Mouse (Mus musculus) heart, postnatal 36 days (tissue): ENCODE measurements at regions not wholly inside any gene's neighbourhood (a gene's known extent, or its start where the extent isn't known, plus 50 kb on each side); places are given as distances from the start of the nearest gene placed in this dataset.
A peak's percentile ranks its signal among the peaks of the same experiment; 100 is the strongest.

Experiments
- DNase-seq, 2 experiments: peaks; one replicate each; pipeline ENCODE4 v3.0.0; 2021 to 2022
- intact Hi-C: fragments of 180-260 bp; cut with DNase I; formaldehyde crosslinking; loops from one replicate; pipeline ENCODE4 v1.15.1; 2025

DNA sequence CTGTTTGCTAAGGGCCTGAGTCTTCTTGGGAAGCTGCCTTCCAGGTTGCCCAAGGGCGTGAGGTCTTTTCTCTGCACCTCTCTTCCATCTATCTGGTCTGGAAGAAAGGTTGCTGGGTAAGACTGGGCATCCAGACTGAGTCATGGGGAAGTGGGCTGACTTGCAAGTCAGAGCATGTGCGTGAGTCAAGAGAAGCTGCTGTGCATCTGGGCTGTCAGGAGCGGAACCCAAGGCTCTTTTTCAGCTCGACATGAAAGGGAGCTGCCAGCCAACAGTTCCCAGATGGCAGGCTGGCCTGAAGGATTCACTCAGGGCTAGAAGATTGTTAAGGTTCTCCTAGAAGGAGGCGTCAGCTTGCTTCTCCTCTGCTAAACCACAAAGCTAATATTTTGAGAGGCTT, 129.3 kb upstream of the Lrig1 start:
- intact Hi-C loops = no loop called here
- DNase-seq = no peak

DNA sequence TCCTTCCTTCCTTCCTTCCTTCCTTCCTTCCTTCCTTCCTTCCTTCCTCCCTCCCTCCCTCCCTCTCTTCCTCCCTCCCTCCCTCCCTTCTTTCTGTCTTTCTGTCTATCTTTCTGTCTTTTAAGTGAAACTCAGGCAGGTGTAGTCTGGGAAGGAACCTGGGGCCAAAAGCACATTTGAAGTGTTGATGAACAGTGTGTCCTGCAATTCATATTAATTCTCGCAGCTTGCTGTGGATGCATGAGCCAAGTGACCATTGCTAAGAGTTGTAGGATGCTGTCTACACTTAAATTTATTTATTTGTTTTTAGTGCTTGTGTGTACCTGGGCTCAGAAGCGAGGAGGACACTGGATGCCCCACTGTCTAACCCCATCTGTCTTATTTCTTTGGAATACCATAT, 126.7 kb upstream of the Lrig1 start:
- intact Hi-C loops = no loop called here
- no peak for DNase-seq

DNA sequence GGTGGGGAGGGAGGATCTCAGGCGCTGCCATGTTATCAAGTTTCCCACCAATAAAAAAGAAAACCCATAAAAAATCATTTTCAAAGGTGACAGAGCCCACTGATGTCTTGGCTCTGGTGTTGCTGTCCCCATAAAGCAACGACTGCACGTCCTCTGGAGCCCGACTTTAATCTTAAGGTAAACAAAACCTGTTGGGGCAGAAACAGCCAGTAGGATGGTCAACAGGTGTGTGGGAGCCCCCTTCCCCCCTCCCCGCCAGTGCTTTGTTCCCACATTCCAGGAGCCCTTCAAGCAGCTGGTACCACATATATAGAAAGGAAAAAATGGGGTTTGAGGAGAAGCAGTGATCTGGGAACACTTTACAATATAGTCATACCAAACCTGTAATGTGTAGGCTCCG, 118.3 kb upstream of the Lrig1 start:
- intact Hi-C loops = no loop called here
- DNase-seq = no peak

DNA sequence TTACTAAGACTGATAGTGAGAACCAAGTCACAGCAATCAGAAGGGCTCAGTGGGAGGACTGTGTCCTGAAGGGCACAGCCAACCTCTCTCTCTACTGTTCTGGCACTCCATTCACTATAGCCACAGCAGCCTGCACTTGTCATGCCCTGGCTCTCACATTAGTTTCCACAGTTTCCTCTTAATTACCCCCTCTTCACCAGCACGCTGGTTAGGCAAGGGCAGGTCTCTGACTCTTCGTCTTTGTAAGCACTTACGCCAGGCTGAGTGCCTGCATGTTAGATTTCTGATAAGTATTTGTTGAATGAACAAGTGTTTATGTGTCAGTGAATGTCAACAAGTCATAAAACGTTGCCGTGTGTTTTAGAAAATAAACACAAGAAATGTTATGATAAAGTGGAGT, 116.2 kb upstream of the Lrig1 start:
- no peak for DNase-seq

DNA sequence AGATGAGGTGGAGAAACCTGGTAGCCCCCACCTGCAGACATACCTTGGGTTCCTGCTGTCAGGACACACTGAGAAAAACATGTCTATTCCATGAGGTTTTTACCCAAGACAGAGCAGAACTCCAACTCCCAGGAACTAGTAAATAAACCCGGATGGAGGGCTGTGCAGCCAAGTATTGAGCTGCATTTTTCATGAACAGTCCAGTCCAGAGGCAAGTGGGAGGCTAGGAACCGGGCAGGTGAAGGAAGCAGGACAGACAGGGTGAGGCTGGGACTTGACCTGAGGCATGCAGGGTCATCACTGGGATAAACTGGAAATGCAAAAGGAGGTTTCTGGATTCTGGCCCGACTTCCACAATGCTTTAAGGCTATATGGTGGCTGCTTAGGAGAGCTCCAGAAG, 114.8 kb upstream of the Lrig1 start:
- no peak for DNase-seq
- intact Hi-C loops = no loop called here

More for the DNA sequence above, 116.2 kb upstream of the Lrig1 start:
- intact Hi-C loops = no loop called here

DNA sequence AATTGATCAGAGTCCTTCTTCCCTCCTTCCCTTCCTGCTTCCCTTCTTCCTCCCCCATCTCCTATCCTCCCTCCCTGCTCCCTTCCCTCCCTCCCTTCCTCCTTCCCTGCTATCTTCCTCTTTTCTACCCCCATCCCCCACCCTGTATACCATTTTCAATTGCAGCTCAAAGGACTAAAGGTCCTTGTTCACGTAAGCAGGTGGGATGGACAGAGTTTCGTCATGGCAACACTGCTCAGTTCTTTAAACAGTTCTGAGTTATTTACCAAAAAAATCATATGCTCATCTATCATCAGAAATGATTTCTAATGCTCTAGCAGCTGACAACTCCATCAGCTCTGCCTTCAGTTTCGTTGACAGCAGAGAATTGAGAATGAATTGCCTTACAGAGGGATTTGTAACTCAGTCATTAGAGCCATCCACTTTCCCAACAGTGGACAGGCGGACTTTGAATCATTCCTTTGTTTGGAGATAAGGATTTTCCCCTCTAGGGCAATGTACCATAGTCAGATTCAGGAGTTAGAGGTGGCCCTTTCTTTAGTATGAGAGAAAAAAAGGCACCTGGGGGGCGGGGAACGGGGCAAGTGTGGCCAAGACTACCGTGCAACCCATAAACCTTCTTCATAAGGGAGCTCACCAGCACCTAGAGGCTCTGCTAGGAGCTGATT, 113.7 kb upstream of the Lrig1 start:
- intact Hi-C loops = no loop called here
- no peak for DNase-seq

DNA sequence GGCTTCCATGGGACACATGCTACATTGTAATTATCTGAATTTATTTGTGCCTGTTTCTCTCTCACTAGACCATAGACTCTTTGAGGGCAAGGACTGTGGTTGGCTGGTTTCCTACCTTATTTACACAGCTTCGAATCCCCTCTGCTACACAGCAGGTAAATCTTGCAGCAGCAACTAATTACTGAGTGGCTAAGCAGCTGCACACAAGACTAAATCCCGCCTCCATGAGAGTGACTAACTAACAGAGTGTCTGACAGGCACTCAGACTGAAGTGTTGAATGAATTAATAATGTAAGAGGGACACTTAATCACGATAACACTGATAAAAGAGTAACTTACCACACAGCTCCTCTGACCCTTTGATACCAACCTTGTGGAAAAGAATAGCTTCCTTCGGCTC, 111.9 kb upstream of the Lrig1 start:
- no peak for DNase-seq
- intact Hi-C loops = no loop called here

DNA sequence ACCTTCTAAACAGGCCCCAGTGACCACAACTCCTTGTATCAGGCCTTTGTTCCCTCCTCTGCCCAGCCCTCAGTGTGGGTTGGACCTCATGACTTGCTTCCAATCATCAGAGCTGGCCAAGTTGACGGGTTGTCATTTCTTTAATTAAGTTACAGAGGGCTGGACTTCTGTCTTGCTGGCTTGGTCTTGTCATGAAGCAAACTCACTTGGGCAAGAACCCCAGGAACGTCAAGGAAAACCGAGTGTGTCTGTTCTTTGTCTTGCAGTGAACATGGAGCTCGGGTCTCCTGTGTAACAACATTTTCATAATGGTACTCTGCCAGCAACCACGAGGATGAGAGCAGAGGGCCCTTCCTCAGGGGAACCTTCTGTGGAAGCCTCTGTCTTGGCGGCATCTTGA, 107.3 kb upstream of the Lrig1 start:
- intact Hi-C loops = loop anchor here (10.0 kb wide), 1 partner anchor 182 kb away; no protein-coding TSS in a partner anchor
- DNase-seq = no peak

DNA sequence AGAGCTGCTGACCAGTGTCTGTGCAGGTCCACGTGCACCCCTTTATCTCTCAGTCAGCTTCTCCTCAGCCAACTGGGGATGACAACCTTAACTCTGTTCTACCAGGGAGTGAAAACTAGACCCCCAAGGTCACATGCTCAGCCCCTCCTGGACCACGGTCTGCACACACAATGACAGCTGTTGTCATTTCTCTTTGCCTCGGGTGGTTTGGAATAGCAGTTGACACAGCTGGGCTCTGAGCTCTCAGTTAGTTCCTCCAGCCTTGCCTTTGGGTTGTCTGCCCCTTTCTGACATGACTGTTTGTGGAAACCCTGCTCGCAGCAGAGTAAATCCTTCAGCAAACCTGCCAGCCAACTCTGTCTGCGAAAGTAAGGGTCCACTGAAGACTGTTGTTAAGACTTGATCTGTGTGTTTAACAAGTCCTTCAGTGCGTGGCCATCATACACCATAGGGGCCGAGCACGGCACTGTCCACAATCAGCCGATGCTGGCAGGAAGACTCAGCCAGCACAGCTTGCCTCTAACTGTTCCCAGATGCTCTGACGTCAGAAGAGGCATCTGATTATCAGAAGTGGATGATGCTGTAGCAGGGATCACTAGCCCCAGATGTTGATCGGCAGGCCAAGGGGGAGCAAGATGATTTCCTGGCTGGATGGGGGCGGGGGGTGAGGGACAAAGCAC, 106.7 kb upstream of the Lrig1 start:
- no peak for DNase-seq
- intact Hi-C loops = loop anchor here (10.0 kb wide), 1 partner anchor 182 kb away; no protein-coding TSS in a partner anchor

DNA sequence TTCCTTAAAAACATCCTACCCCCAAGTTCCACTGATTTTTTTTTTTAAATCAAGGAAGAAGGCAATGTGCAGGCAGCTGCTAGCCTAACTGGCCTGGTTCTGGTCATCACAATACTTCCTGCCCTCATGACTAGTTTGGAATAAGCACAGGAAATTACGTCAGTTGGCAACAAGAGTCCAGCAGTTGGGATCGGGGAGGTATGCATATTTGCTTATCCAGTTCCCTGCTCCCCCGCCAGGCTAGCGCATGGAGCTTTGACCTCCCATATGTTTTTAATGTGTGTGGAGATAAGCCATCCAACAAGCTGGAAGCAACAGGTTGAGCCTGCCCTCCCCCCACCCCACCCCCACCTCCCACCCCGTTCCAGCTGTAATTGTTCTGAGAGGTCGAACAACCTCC, 105.7 kb upstream of the Lrig1 start:
- intact Hi-C loops = loop anchor here (10.0 kb wide), 1 partner anchor 181 kb away; no protein-coding TSS in a partner anchor
- DNase-seq = peak; percentile 47

DNA sequence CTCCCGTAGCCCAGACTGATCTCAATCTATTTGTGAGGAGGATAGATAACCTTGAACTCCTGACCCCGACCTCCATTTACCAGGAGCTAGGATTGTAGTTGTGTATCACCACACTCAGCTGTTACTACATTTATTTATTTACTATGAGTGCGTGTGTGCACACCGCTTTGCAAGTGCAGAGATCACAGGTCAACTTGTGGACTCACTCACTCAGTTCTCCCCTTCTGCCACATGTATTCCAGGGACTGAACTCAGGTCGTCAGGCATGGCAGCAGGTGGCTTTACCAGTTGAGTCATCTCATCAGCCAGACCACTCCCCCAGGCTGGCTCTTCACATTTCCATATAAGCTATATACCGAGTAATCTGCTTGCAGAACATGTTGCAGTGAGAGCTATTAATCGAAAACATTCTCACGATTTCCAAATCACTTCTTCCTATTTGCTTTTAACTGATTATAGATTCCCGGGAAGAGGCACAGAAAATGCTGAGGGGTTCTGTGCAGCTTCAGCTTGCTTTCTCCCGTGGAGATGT, 104.4 kb upstream of the Lrig1 start:
- no peak for DNase-seq
- intact Hi-C loops = loop anchor here (10.0 kb wide), 1 partner anchor 180 kb away; no protein-coding TSS in a partner anchor

DNA sequence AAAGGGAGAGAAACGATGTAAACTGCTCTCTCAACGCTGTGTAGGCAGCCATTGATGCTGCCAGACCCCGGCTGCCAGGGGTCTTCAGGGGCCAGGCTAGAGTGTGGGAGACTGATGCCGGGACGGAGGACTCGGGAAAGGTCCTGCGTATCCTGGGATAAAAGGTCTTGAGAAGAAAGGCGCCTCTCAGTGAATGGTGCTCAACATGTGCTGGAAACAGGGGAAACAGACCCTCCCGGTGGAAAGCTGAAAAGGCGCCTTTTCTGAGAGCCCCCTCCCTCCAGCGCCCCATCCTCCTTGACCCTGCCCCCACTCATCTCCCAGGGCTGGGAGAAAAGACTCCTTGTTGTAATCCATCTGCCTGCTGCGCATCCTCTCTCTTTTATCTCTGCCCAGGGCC, 101.1 kb upstream of the Lrig1 start:
- intact Hi-C loops = loop anchor here (10.0 kb wide), 1 partner anchor 176 kb away; no protein-coding TSS in a partner anchor
- no peak for DNase-seq

DNA sequence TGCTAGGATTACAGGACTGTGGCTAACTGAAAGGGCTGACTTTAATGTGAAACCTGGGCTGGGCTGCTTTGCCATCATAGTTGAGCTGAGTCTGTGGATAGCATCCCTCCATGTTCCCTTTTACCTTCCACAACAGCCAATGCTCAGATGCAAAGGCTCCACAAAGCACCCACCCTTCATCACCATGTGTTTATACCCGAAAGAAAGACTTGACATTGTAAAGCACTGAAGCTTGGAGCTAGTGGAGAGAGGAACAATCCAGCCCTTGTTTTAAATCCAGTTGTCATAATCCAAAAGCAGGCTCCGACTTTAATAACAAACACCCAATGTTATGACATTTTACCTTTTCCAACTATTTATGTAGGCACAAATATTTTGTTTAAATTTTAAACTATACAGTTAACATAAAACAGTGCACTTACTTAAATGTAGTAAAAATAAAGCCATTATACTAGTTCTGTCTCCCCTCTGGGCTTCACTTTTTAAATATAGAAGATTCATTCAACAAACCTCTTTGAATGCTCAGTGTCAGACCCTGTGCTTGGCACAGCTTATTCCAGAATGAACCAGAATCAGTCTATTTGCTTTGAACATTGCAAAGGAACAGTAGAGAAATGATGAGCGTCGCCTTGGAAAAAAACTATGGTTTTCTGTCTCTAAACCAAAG, 98.7 kb upstream of the Lrig1 start:
- no peak for DNase-seq
- intact Hi-C loops = no loop called here

DNA sequence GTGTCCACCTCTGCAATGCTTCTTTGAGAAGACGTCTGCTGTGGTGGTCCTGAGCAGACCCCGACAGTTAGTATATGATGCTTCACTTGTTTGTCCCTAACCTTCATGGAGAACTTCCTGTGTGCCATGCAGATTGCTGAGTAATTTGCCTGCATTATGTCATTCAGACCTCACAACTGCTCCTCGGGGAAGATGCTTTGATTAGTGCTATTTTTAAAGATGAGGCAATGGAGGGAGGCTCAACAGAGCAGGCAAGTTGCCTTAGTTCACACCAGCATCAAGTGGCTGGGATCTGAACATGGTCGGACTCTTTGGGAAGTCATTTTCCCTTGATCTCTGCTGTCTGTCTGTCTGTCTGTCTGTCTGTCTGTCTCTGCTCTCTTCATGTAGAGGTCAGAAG, 95.5 kb upstream of the Lrig1 start:
- DNase-seq = no peak
- intact Hi-C loops = no loop called here

DNA sequence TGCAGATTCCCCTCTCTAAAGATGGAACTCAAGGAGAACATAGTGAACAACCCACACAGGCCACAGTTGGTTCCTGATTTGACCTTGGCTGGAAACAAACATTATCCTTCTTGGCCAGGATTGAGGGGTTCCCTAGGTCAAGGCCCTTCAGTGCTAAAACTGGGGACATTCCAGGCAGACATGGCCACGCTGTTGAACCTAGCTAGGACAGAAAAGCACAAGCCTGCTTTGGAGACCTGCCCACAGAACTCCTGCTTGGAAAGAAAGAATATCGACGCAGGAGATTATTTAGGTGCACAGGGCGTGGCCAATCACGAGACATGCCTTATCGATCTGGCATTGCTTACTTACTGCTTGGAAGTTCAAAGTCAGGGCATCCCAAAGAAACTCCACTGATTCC, 93.6 kb upstream of the Lrig1 start:
- intact Hi-C loops = no loop called here
- no peak for DNase-seq

DNA sequence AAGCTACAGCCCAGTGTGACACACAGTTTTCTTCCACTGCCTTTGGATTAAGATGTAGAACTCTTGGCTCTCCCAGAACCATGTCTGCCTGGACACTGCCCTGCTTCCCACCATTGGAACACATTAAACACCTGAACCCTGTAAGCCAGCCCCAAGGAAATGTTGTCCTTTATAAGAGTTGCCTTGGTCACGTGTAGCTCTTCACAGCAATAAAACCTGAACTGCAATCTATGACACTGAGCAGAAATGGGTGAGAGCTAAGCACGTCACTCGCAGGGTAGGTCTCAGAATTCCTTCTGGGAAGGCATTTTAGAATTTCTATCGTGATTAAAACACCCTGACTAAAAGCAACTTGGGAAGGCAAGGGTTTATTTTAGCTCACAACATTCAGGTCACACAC, 92.4 kb upstream of the Lrig1 start:
- intact Hi-C loops = no loop called here
- no peak for DNase-seq

DNA sequence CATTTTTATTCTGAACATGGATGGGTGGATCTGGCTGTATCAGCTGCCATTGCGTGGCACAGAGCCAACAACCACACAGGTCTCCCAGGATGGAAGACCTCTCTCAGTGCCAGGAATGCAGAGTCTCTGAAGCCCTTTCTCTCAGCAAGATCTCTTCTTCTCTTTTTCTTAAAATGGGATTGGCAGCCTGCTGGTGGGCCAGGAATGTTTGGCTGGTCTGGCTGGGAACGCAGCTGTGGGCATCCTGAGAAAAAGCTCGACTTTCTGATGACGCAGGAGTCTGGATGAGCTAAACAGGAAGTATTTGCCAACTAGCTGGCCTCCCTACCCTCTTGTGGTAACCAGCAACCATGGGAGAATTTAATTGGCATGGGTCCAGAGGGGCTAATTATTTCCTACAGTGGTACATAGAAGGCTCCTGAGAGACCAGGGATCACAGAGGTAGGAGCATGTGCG, 89.4 kb upstream of the Lrig1 start:
- no peak for DNase-seq
- intact Hi-C loops = no loop called here

DNA sequence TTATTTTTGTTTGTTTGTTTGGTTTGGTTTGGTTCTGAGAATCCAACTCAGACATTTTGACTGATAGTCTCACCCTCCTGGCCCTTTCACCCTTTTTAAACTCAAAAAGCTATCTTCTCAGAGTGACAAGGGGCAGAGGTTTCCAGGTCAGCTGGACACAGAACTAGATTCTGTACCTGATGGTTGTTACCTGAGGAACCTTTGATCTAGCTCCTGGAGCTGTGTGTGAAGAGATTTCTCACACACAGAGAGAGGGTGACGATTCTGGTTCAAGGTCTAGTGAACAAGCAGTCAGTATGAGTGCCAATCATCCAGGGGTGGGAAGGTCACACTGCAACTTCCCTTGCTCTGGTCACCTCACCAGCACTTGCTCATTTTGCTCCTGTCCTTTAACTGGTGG, 83.5 kb upstream of the Lrig1 start:
- DNase-seq = no peak
- intact Hi-C loops = no loop called here

DNA sequence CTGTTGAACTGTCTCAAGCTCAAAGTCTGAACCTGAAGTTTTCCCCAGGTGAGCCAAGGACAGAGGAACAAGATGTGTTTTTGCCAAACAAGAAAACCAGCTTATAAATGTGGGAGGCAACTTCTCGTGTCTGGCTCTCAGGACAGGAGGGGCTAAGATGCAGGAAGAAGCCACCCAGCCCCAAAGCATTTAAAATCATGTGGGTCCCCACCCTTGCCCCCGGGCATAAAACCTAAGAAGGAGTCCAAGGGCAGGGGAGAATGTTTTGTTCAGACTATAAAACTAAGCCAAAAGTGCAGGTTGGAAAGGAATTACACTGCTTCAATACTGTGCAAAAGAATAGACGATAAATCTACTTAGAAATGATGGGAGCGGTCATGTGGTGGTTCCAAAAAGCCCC, 80.7 kb upstream of the Lrig1 start:
- DNase-seq = no peak
- intact Hi-C loops = no loop called here

DNA sequence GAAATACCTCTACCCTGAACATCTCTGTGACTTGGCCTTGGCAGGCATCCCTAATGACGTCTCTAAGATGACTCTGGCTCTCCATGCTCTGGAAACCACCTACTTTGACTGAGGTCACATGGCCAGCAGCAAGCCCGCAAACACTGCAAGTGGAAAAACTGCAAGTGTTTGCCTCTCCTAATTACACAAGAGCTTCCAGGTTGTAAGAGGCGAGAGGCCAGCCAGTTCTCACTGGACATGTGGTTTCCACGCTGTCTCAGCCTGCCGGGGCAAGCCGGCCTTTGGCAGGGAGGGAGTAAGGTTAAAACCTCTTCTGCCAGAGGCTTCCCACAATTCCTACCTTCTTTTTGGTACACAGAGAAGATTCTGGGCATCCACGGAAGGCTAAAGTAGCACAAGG, 79.9 kb upstream of the Lrig1 start:
- peak; percentile 55 to 65 for DNase-seq
- intact Hi-C loops = loop anchor here (5.0 kb wide), 1 partner anchor 158 kb away; no protein-coding TSS in a partner anchor

DNA sequence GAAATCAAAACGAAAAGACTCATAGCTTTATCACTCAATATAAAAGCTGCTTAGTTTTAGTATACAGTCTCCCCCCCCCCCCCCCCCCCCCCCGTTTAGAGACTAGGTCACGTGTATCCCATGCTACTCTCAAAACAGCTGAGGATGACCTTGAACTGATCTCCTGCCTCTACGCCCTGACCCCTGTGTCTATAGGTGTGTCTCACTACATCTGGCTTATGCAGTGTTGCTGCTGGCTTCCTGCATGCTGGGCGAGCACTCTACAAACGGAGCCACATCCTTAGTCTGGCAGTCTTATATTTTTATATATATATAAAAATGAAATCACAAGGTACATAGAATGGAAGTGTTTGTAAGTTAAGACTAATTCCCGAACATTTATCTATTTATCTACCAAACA, 79.3 kb upstream of the Lrig1 start:
- intact Hi-C loops = loop anchor here (5.0 kb wide), 1 partner anchor 157 kb away; no protein-coding TSS in a partner anchor

More for the DNA sequence above, 79.3 kb upstream of the Lrig1 start:
- DNase-seq = no peak
